Mouse (Mus musculus): ENCODE measurements around the gene Iffo1.

GRCm38 (mm10) chr6:125109371-125109770 is 35.7 kb upstream of the Iffo1 start:
- TF ChIP-seq CTCF (IDR thresholded peaks at IDR 0.05; ENCODE audit: borderline replicate concordance, extremely low read depth, insufficient read depth, insufficient read length) = no peak
- no peak for TF ChIP-seq POLR2A (IDR thresholded peaks at IDR 0.05; ENCODE audit: borderline replicate concordance, extremely low read depth, insufficient read depth, insufficient read length, poor library complexity, severe bottlenecking)

Measured in brain, embryonic 14.5 days (tissue).